Mouse (Mus musculus) embryonic facial prominence, embryonic 13.5 days (tissue): Measurements from ENCODE around the gene Sec14l4. TPM values are rescaled to one million over a fixed set of nuclear protein-coding genes. Genes with fewer than 3 reads are reported as not detected.

Source experiments
- polyA plus RNA-seq: library from polyadenylated mRNA; unstranded; fragments of >200 nt; fragmentation: Nextera tagmentation; extraction: Ambion mirVana; gene quantifications from 2 replicates; pipeline ENCODE4 v1.2.1, GENCODE M21; 2015

Sec14l4 gene
- polyA plus RNA-seq, 1 experiment from 2014 or later = 0.52 TPM

Other genes starting within 250 kb of the Sec14l4 start
- 1.7 and 3.0 TPM in 2 replicates for gene Osbp2, start 167.6 kb upstream of the Sec14l4 start, polyA plus RNA-seq
- gene 4921536K21Rik, start 136.4 kb upstream of the Sec14l4 start, polyA plus RNA-seq = 0.20 TPM in 1 of 2 replicates, not detected in the other
- gene Dusp18, start 136.2 kb upstream of the Sec14l4 start, polyA plus RNA-seq = 8.7 and 9.2 TPM in 2 replicates
- gene Slc35e4, start 116.8 kb upstream of the Sec14l4 start, polyA plus RNA-seq = 7.7 and 8.6 TPM in 2 replicates
- 38.9 and 42.1 TPM in 2 replicates for gene Tcn2, start 99.3 kb upstream of the Sec14l4 start, polyA plus RNA-seq
- 78.6 and 80.9 TPM in 2 replicates for gene Pes1, start 67.5 kb upstream of the Sec14l4 start, polyA plus RNA-seq
- 0.17 TPM in 1 of 2 replicates, not detected in the other for gene 4930556J24Rik, start 54.7 kb upstream of the Sec14l4 start, polyA plus RNA-seq
- 2.3 and 2.6 TPM in 2 replicates for gene Gal3st1, start 47.8 kb upstream of the Sec14l4 start, polyA plus RNA-seq
- not detected in 2 replicates for gene Sec14l3, start 33.4 kb downstream of the Sec14l4 start, polyA plus RNA-seq
- gene Mtfp1, start 64.0 kb downstream of the Sec14l4 start, polyA plus RNA-seq = 6.7 and 7.7 TPM in 2 replicates
- 2.0 and 3.8 TPM in 2 replicates for gene Sec14l2, start 92.0 kb downstream of the Sec14l4 start, polyA plus RNA-seq
- 37.4 and 39.4 TPM in 2 replicates for gene Rnf215, start 103.7 kb downstream of the Sec14l4 start, polyA plus RNA-seq
- 8.2 and 9.7 TPM in 2 replicates for gene Ccdc157, start 128.8 kb downstream of the Sec14l4 start, polyA plus RNA-seq
- gene Sf3a1, start 128.9 kb downstream of the Sec14l4 start, polyA plus RNA-seq = 59.6 and 71.6 TPM in 2 replicates
- 39.2 and 39.4 TPM in 2 replicates for gene Tbc1d10a, start 155.3 kb downstream of the Sec14l4 start, polyA plus RNA-seq
- 6.6 and 7.1 TPM in 2 replicates for gene Castor1, start 186.8 kb downstream of the Sec14l4 start, polyA plus RNA-seq
- gene Osm, start 205.0 kb downstream of the Sec14l4 start, polyA plus RNA-seq = not detected in 2 replicates
- 0.15 and 0.18 TPM in 2 replicates for gene Lif, start 226.1 kb downstream of the Sec14l4 start, polyA plus RNA-seq